Mouse (Mus musculus): ENCODE measurements at regions not wholly inside any gene's neighbourhood (a gene's known extent, or its start where the extent isn't known, plus 50 kb on each side); places are given as distances from the start of the nearest gene placed in this dataset.

DNA sequence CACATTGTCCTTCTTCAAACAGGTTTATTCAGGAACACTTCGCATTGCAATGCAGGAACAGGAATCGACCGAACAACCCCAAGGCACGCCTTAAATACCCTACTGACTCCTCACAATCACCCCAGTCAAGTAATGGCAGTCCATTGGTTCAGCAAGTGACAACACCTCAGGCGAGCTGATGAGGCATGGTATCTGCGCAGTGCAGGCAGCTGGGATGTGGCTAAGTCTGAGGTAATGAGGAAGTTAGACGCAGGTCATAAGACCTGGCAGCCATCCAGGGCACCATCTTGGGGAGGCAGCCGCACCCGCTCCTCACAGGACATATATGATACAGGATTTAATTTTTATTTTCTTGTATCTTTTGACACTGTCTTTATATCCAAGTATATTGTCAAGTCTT is 1251.6 kb downstream of the Basp1 start:
- Histone ChIP-seq H3K36me3 (ENCODE audit: control insufficient read depth, insufficient read depth, low read length) (no peaks in the 10 kb centered on the region), H3K4me2 (ENCODE audit: low read depth, low read length) (no peak overlapping the region), H3K4me1 (ENCODE audit: control insufficient read depth, insufficient read depth, low read length) (no peaks in the 10 kb centered on the region), H3K4me3 (ENCODE audit: low read depth, low read length) (no peak overlapping the region), H3K9ac (ENCODE audit: low read depth, low read length) (no peak overlapping the region), H3K27ac (replicated peaks; ENCODE audit: low read depth, low read length) (no peak overlapping the region), H3K27me3 (replicated peaks; ENCODE audit: control insufficient read depth, insufficient read depth, low read length) (no peaks in the 10 kb centered on the region), H3K9me3 (ENCODE audit: control insufficient read depth, low read length) (no peaks in the 10 kb centered on the region)
- DNase-seq (ENCODE audit: low spot score) (no peak), ATAC-seq (ENCODE audit: low read depth) (no peak)
- WGBS: 90% methylated on average over 9 of the region's 9 CpGs

DNA sequence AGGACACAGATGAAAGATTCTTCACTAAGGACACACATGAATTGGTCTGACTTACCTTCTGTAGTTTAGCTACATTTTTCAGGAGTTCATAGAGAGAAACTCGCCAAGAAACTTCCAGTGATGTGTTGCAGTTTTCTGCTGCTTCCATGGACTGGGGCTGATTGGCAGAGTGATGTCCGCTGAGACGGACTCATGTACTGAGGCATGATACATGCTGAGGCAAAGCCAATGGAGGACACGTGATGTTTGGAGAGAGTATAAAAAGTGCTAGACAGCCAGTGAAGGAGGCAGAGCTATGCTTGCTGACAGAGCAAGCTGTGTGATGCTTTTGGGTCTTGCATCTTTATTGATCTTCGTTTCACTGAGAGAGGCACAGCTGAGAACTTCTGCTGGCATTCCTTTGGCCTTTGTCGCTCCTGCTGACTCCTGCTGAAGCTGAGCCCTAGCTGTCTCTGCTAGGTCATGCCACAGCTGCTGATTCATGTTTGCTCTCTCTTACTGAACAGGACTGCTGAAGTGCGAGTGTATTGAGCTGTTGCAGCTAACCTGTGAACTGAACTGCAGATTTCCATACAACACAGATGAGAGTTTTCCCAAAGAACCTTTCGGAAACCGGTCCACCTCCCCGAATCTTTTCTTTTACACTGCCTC is 1255.7 kb downstream of the Basp1 start:
- no peaks in the 10 kb centered on the region for H3K27me3 ChIP-seq (replicated peaks; ENCODE audit: control insufficient read depth, insufficient read depth, low read length)
- no peak overlapping the region for H3K9ac ChIP-seq (ENCODE audit: low read depth, low read length)
- 81% methylated on average over 10 of the region's 10 CpGs for WGBS
- H3K4me3 ChIP-seq (ENCODE audit: low read depth, low read length): no peak overlapping the region
- no peak overlapping the region for H3K4me2 ChIP-seq (ENCODE audit: low read depth, low read length)
- H3K9me3 ChIP-seq (ENCODE audit: control insufficient read depth, low read length): no peaks in the 10 kb centered on the region
- no peak overlapping the region for H3K27ac ChIP-seq (replicated peaks; ENCODE audit: low read depth, low read length)
- H3K4me1 ChIP-seq (ENCODE audit: control insufficient read depth, insufficient read depth, low read length): no peaks in the 10 kb centered on the region
- ATAC-seq (ENCODE audit: low read depth) (no peak), DNase-seq (ENCODE audit: low spot score) (no peak)
- no peaks in the 10 kb centered on the region for H3K36me3 ChIP-seq (ENCODE audit: control insufficient read depth, insufficient read depth, low read length)

DNA sequence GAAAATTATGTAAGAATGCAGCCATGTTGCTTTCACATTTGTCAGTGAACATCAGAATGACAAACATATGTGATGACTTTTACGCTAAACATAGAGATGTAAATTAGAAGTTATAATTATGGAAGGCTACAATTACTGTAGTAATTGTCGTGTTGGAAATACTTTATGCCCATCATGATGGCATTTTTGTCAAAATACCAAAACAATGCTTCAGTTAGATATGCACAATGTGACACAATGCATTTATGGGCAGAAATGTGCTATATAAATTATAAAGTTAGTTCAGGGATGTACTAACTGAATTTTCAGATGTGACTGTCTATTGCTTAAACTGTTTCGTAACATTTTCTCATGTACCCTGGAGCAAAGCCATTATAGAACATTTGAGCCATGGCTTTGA is 1259.3 kb downstream of the Basp1 start:
- ATAC-seq (ENCODE audit: low read depth) (no peak), DNase-seq (ENCODE audit: low spot score) (no peak)
- no peaks in the 10 kb centered on the region for H3K4me1 ChIP-seq (ENCODE audit: control insufficient read depth, insufficient read depth, low read length)
- H3K4me3 ChIP-seq (ENCODE audit: low read depth, low read length): no peak overlapping the region
- no peaks in the 10 kb centered on the region for H3K36me3 ChIP-seq (ENCODE audit: control insufficient read depth, insufficient read depth, low read length)
- H3K4me2 ChIP-seq (ENCODE audit: low read depth, low read length): no peak overlapping the region
- 85% methylated on average over 3 of the region's 3 CpGs for WGBS
- no peaks in the 10 kb centered on the region for H3K9me3 ChIP-seq (ENCODE audit: control insufficient read depth, low read length)
- H3K27me3 ChIP-seq (replicated peaks; ENCODE audit: control insufficient read depth, insufficient read depth, low read length): no peaks in the 10 kb centered on the region
- no peak overlapping the region for H3K27ac ChIP-seq (replicated peaks; ENCODE audit: low read depth, low read length)
- H3K9ac ChIP-seq (ENCODE audit: low read depth, low read length): no peak overlapping the region

DNA sequence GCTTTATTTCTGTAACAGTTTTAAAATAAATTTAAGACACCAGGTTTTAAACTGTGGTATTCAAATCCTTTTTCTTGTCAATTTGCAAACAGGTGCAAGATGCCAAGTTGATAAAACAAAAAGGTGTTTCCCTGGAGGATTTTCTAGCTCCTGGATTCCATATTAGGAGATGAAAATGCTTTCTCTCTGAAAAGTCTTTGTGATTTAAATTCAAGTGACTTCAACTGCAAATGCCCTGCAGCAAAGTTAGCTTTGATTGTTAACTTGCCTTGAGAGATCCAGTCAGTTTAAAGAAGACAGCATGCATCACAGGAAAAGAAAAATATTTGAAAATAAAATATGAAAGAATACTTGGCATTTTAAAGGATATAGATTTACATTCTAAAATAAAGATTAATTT is 1289.3 kb downstream of the Basp1 start:
- Histone ChIP-seq H3K4me3 (ENCODE audit: low read depth, low read length) (no peak overlapping the region), H3K4me1 (ENCODE audit: control insufficient read depth, insufficient read depth, low read length) (no peaks in the 10 kb centered on the region), H3K27ac (replicated peaks; ENCODE audit: low read depth, low read length) (no peak overlapping the region), H3K9ac (ENCODE audit: low read depth, low read length) (no peak overlapping the region), H3K36me3 (ENCODE audit: control insufficient read depth, insufficient read depth, low read length) (no peaks in the 10 kb centered on the region), H3K4me2 (ENCODE audit: low read depth, low read length) (no peak overlapping the region), H3K27me3 (replicated peaks; ENCODE audit: control insufficient read depth, insufficient read depth, low read length) (no peaks in the 10 kb centered on the region), H3K9me3 (ENCODE audit: control insufficient read depth, low read length) (no peaks in the 10 kb centered on the region)
- ATAC-seq (ENCODE audit: low read depth): no peak
- no peak for DNase-seq (ENCODE audit: low spot score)

DNA sequence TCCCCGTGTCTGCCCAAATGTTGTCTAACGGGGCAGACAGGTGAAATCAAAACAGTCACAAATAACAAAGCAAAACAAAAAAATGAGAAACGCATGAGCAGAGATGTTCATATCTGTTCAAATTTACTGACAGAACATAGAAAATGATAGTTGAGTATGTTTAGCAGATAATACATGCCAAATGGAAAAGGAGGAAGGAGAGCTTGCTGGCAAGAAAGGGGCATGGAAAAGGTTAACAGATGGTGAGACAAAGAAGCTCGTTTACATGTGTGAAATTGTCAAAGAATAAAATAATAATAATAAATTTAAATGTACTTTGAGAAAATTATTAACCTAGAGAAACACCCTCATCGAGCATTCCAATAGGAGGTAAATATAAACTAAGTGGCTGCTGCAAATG is 1327.3 kb downstream of the Basp1 start:
- no peak overlapping the region for H3K9ac ChIP-seq (ENCODE audit: low read depth, low read length)
- H3K4me3 ChIP-seq (ENCODE audit: low read depth, low read length): no peak overlapping the region
- 79% methylated on average over 5 of the region's 5 CpGs for WGBS
- DNase-seq (ENCODE audit: low spot score) (no peak), ATAC-seq (ENCODE audit: low read depth) (no peak)
- no peaks in the 10 kb centered on the region for H3K9me3 ChIP-seq (ENCODE audit: control insufficient read depth, low read length)
- no peaks in the 10 kb centered on the region for H3K36me3 ChIP-seq (ENCODE audit: control insufficient read depth, insufficient read depth, low read length)
- no peak overlapping the region for H3K27ac ChIP-seq (replicated peaks; ENCODE audit: low read depth, low read length)
- H3K4me2 ChIP-seq (ENCODE audit: low read depth, low read length): no peak overlapping the region
- no peaks in the 10 kb centered on the region for H3K27me3 ChIP-seq (replicated peaks; ENCODE audit: control insufficient read depth, insufficient read depth, low read length)
- no peaks in the 10 kb centered on the region for H3K4me1 ChIP-seq (ENCODE audit: control insufficient read depth, insufficient read depth, low read length)

DNA sequence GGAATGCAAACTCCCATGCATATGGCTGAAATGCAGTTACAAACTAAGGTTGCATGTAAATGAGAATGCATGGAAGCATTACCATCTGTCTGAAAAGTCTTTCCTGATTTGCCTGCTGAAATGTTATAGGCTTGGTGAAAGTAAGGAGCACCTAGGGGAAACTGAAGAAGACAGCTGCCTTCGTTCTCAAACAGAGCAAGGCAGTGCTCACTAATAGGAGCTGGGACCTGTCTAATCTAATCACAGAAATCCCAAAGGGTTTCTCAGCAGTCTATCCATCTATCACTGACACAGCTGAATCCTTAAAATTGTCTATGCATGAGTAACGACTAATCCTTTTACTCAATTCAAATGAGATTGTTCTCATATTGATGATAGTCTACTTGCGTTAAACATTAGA is 1360.4 kb downstream of the Basp1 start:
- H3K27me3 ChIP-seq (replicated peaks; ENCODE audit: control insufficient read depth, insufficient read depth, low read length): no peaks in the 10 kb centered on the region
- no peak overlapping the region for H3K27ac ChIP-seq (replicated peaks; ENCODE audit: low read depth, low read length)
- H3K9ac ChIP-seq (ENCODE audit: low read depth, low read length): no peak overlapping the region
- DNase-seq (ENCODE audit: low spot score): no peak
- 72% methylated on average over 3 of the region's 3 CpGs for WGBS
- no peak overlapping the region for H3K4me2 ChIP-seq (ENCODE audit: low read depth, low read length)
- H3K9me3 ChIP-seq (ENCODE audit: control insufficient read depth, low read length): no peaks in the 10 kb centered on the region
- no peak for ATAC-seq (ENCODE audit: low read depth)
- no peaks in the 10 kb centered on the region for H3K36me3 ChIP-seq (ENCODE audit: control insufficient read depth, insufficient read depth, low read length)
- H3K4me3 ChIP-seq (ENCODE audit: low read depth, low read length): no peak overlapping the region
- no peaks in the 10 kb centered on the region for H3K4me1 ChIP-seq (ENCODE audit: control insufficient read depth, insufficient read depth, low read length)

DNA sequence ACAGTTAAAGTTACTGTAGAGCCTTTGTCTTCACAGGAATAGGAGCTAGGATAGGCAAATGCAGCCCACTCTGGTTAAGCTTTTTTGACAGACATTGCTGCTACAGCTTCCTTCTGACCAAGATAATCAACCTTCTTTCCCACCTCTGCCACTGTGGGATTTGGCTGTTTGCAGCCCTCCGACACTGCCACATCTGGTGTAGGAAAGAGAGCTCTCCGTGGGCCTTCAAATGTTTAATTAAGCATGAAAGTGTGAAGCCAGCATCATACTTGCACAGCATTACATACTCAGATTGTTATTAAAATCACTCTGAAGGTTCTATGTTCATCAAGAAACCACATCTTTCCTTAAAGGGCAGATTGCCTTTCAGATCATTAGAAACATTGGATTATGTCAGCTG is 1372.7 kb downstream of the Basp1 start:
- WGBS: 48% methylated on average over 2 of the region's 2 CpGs
- Histone ChIP-seq H3K36me3 (ENCODE audit: control insufficient read depth, insufficient read depth, low read length) (no peaks in the 10 kb centered on the region), H3K4me3 (ENCODE audit: low read depth, low read length) (no peak overlapping the region), H3K27me3 (replicated peaks; ENCODE audit: control insufficient read depth, insufficient read depth, low read length) (no peaks in the 10 kb centered on the region), H3K4me2 (ENCODE audit: low read depth, low read length) (no peak overlapping the region), H3K9me3 (ENCODE audit: control insufficient read depth, low read length) (no peaks in the 10 kb centered on the region), H3K27ac (replicated peaks; ENCODE audit: low read depth, low read length) (no peak overlapping the region), H3K4me1 (ENCODE audit: control insufficient read depth, insufficient read depth, low read length) (no peaks in the 10 kb centered on the region), H3K9ac (ENCODE audit: low read depth, low read length) (no peak overlapping the region)
- no peak for ATAC-seq (ENCODE audit: low read depth)
- DNase-seq (ENCODE audit: low spot score): peak; percentile 5

DNA sequence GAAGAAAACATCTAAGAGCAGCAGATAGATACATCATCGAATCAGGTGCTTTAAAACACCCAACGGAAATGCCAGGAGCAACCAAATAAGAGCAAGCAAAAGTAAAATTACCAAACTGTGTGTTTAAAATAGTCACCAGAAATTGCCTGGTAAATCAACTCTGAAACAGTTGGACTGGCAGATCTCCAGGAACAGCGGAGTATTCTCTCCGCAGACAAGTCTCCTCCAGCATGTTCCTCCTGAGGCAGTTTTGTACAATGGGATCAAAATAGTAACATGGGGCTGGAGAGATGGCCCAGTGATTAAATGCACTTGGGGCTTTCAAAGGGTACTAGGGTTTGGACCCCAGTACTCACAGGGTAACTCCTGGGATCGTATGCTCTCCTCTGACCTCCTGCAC is 1374.4 kb downstream of the Basp1 start:
- WGBS: 80% methylated on average over 5 of the region's 5 CpGs
- no peaks in the 10 kb centered on the region for H3K9me3 ChIP-seq (ENCODE audit: control insufficient read depth, low read length)
- H3K27me3 ChIP-seq (replicated peaks; ENCODE audit: control insufficient read depth, insufficient read depth, low read length): no peaks in the 10 kb centered on the region
- H3K4me2 ChIP-seq (ENCODE audit: low read depth, low read length): no peak overlapping the region
- DNase-seq (ENCODE audit: low spot score) (no peak), ATAC-seq (ENCODE audit: low read depth) (no peak)
- no peak overlapping the region for H3K27ac ChIP-seq (replicated peaks; ENCODE audit: low read depth, low read length)
- H3K9ac ChIP-seq (ENCODE audit: low read depth, low read length): no peak overlapping the region
- H3K36me3 ChIP-seq (ENCODE audit: control insufficient read depth, insufficient read depth, low read length): no peaks in the 10 kb centered on the region
- no peak overlapping the region for H3K4me3 ChIP-seq (ENCODE audit: low read depth, low read length)
- H3K4me1 ChIP-seq (ENCODE audit: control insufficient read depth, insufficient read depth, low read length): no peaks in the 10 kb centered on the region

DNA sequence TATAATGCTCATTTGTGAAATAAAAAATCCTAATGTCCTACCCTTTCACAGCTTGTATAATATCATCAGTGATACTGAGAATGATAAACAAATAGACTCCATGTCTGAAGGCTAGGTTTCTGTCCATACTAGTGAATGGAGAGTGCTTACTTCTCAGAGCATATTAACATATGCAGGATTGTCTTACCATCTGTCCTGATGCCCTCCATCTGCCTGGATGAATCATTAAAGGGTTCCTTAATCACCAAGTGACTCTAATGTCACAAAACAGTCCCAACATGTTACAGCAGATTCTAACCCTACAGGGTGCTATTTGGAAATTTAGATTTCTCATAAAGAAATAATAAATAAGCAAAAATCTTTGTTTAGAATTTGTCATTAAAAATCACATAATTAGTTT is 1391.4 kb downstream of the Basp1 start:
- Histone ChIP-seq H3K9me3 (ENCODE audit: control insufficient read depth, low read length) (no peaks in the 10 kb centered on the region), H3K4me3 (ENCODE audit: low read depth, low read length) (no peak overlapping the region), H3K27me3 (replicated peaks; ENCODE audit: control insufficient read depth, insufficient read depth, low read length) (no peaks in the 10 kb centered on the region), H3K4me2 (ENCODE audit: low read depth, low read length) (no peak overlapping the region), H3K27ac (replicated peaks; ENCODE audit: low read depth, low read length) (no peak overlapping the region), H3K4me1 (ENCODE audit: control insufficient read depth, insufficient read depth, low read length) (no peaks in the 10 kb centered on the region), H3K9ac (ENCODE audit: low read depth, low read length) (no peak overlapping the region), H3K36me3 (ENCODE audit: control insufficient read depth, insufficient read depth, low read length) (no peaks in the 10 kb centered on the region)
- DNase-seq (ENCODE audit: low spot score) (no peak), ATAC-seq (ENCODE audit: low read depth) (no peak)
